In the genomic region with DNA sequence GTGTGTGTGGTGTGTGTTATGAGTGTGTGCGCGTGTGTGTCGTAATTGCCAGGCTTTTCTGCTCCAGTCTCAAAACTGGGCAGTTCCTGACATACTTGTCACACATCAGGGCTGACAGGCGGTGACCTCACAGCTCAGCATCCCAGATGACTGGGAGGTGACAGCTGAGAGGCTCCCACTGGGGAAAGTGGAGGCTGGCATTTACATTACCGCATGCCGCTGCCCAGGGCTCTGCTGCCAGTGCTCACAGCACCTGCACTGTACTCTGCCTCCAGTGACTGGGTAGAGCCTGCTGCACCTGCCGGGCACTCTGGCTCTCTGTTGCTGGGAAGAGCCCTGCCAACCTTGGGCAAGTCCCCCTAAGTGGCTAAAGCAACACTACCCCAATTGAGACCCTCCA, we compare ENCODE assay signal across 28 mouse cellular contexts. TPM values are rescaled to one million over a fixed set of nuclear protein-coding genes. Genes with fewer than 3 reads are reported as not detected.
DNase-seq lines count a peak whose midpoint lies in the region; ATAC-seq and TF ChIP-seq lines count a peak whose summit lies in the region.
"Had no signal": no experiment of that assay in that cellular context is flagged by ENCODE, and none has a peak within 500 bp of the region (broad histone marks: within the 10 kb centered on the region; RNA-seq: fewer than 3 reads in every experiment).

No protein-coding gene starts in this region.

- TF ChIP-seq CTCF in bone marrow, adult 2 months (IDR thresholded peaks at IDR 0.05; ENCODE audit: control insufficient read depth, insufficient read depth, low read length): no peak

- no peak for TF ChIP-seq POLR2A in bone marrow, adult 2 months (IDR thresholded peaks at IDR 0.05; ENCODE audit: borderline replicate concordance, control insufficient read depth, low read depth, low read length)

- no peak overlapping the region for H3K4me3 ChIP-seq in kidney, embryonic 15.5 days (replicated peaks)
- no peak overlapping the region for H3K4me3 ChIP-seq in midbrain, embryonic 13.5 days (replicated peaks)
- no peak overlapping the region for H3K4me3 ChIP-seq in midbrain, embryonic 16.5 days (ENCODE audit: low read depth, low read length)
- peak overlapping the region; percentile 49 for H3K4me3 ChIP-seq in bone marrow, adult 2 months (replicated peaks; ENCODE audit: control insufficient read depth, low read depth, low read length)
- H3K4me3 ChIP-seq: embryonic facial prominence, embryonic 15.5 days; erythroblast, embryonic 14.5 days; forebrain, embryonic 10.5 days; heart, adult 2 months; heart, embryonic 15.5 days; hindbrain, embryonic 10.5 days had no signal

- no peak for ATAC-seq in kidney, embryonic 15.5 days (replicated peaks; ENCODE audit: low FRiP score)
- no peak for ATAC-seq in midbrain, embryonic 13.5 days
- no peak for ATAC-seq in midbrain, embryonic 16.5 days
- ATAC-seq: CD4-positive, CD25-positive, alpha-beta regulatory T cell, adult 4 months; forebrain, embryonic 14.5 days had no signal

- no peak overlapping the region for H3K4me2 ChIP-seq in kidney, embryonic 15.5 days
- no peak overlapping the region for H3K4me2 ChIP-seq in midbrain, embryonic 13.5 days (replicated peaks)
- H3K4me2 ChIP-seq in midbrain, embryonic 16.5 days (ENCODE audit: low read length): no peak overlapping the region
- H3K4me2 ChIP-seq: embryonic facial prominence, embryonic 15.5 days; heart, embryonic 11.5 days; heart, embryonic 15.5 days; hindbrain, embryonic 14.5 days had no signal

- H3K9me3 ChIP-seq in kidney, embryonic 15.5 days (replicated peaks): no peaks in the 10 kb centered on the region
- H3K9me3 ChIP-seq in midbrain, embryonic 13.5 days: no peaks in the 10 kb centered on the region
- H3K9me3 ChIP-seq in midbrain, embryonic 16.5 days (replicated peaks; ENCODE audit: control insufficient read depth, low read length, poor library complexity, severe bottlenecking): no peaks in the 10 kb centered on the region
- H3K9me3 ChIP-seq: embryonic facial prominence, embryonic 15.5 days; forebrain, embryonic 10.5 days; G1E; heart, embryonic 15.5 days; hindbrain, embryonic 10.5 days had no signal

- H3K36me3 ChIP-seq in kidney, embryonic 15.5 days: no peaks in the 10 kb centered on the region
- no peaks in the 10 kb centered on the region for H3K36me3 ChIP-seq in midbrain, embryonic 13.5 days
- H3K36me3 ChIP-seq in midbrain, embryonic 16.5 days (ENCODE audit: control insufficient read depth, insufficient read depth, low read length): no peaks in the 10 kb centered on the region
- H3K36me3 ChIP-seq: embryonic facial prominence, embryonic 15.5 days; forebrain, embryonic 10.5 days; heart, embryonic 15.5 days; hindbrain, embryonic 10.5 days had no signal

- 93% methylated on average over 7 of the region's 7 CpGs for WGBS in kidney, embryonic 15.5 days
- 93% methylated on average over 7 of the region's 7 CpGs for WGBS in midbrain, embryonic 13.5 days
- WGBS in midbrain, embryonic 16.5 days: 83% methylated on average over 7 of the region's 7 CpGs
- 70% methylated on average over 7 of the region's 7 CpGs for WGBS in bone marrow, adult 2 months

- H3K27ac ChIP-seq in kidney, embryonic 15.5 days: peak overlapping the region; percentile 41; the same call in 1 of the 2 replicates
- H3K27ac ChIP-seq in midbrain, embryonic 13.5 days: no peak overlapping the region
- no peak overlapping the region for H3K27ac ChIP-seq in midbrain, embryonic 16.5 days (ENCODE audit: low read length)
- H3K27ac ChIP-seq in bone marrow, adult 2 months (ENCODE audit: control insufficient read depth, insufficient read depth, low read depth, low read length, poor library complexity): peak overlapping the region; percentile 29; the same call in 1 of the 2 replicates
- H3K27ac ChIP-seq: embryonic facial prominence, embryonic 15.5 days; forebrain, embryonic 10.5 days; heart, embryonic 15.5 days; hindbrain, embryonic 10.5 days; hindbrain, embryonic 14.5 days had no signal

- peaks cover 44% of the 10 kb centered on the region for H3K4me1 ChIP-seq in kidney, embryonic 15.5 days
- H3K4me1 ChIP-seq in midbrain, embryonic 13.5 days (replicated peaks): 0 out of 2 replicates have a peak, but pooled peaks cover 8% of the 10 kb centered on the region
- no peaks in the 10 kb centered on the region for H3K4me1 ChIP-seq in midbrain, embryonic 16.5 days (ENCODE audit: control insufficient read depth, insufficient read depth, low read length)
- peaks cover 3% of the 10 kb centered on the region for H3K4me1 ChIP-seq in bone marrow, adult 2 months (ENCODE audit: control insufficient read depth, insufficient read depth, low read length)

- H3K27me3 ChIP-seq in kidney, embryonic 15.5 days: peaks cover 8% of the 10 kb centered on the region; the same call in 1 of the 2 replicates
- 0 out of 2 replicates have a peak, but pooled peaks cover 6% of the 10 kb centered on the region for H3K27me3 ChIP-seq in midbrain, embryonic 13.5 days
- no peaks in the 10 kb centered on the region for H3K27me3 ChIP-seq in midbrain, embryonic 16.5 days (ENCODE audit: control insufficient read depth, insufficient read depth, low read depth, low read length)
- H3K27me3 ChIP-seq: embryonic facial prominence, embryonic 15.5 days had no signal

- H3K9ac ChIP-seq in kidney, embryonic 15.5 days: 0 out of 2 replicates have a peak overlapping the region, but pooled peaks have one; percentile 7
- 0 out of 2 replicates have a peak overlapping the region, but pooled peaks have one; percentile 3 for H3K9ac ChIP-seq in midbrain, embryonic 13.5 days (replicated peaks)
- H3K9ac ChIP-seq in midbrain, embryonic 16.5 days (ENCODE audit: low read depth, low read length): no peak overlapping the region
- H3K9ac ChIP-seq: embryonic facial prominence, embryonic 15.5 days; heart, embryonic 15.5 days; hindbrain, embryonic 14.5 days had no signal

- DNase-seq in kidney, postnatal 10 days: no peak
- DNase-seq in thymus, postnatal 14 days: peak; percentile 50
- no peak for DNase-seq in frontal cortex, postnatal 25 days (ENCODE audit: low spot score in 2 of 2)
- no peak for DNase-seq in retina, postnatal 1 day
- DNase-seq: adrenal gland, adult 8-10 months; adrenal gland, postnatal 36 days; B cell, adult 2 months; cerebellum, adult 11 months; cerebellum, adult 8-10 months; embryo, embryonic 11 days; gastrocnemius, postnatal 10 days; heart, adult 2 months; heart, postnatal 14 days had no signal

RNA-seq across cellular contexts. Expression of a gene that starts 40.2 kb away (rescaled TPM):
- 52.5 and 53.5 TPM in 2 replicates for polyA plus RNA-seq in kidney, embryonic 15.5 days (2015; fragmentation: Nextera tagmentation; extraction: Ambion mirVana)
- polyA plus RNA-seq in midbrain, embryonic 13.5 days (2015; fragmentation: Nextera tagmentation; extraction: Ambion mirVana): 15.0 and 18.7 TPM in 2 replicates
- 19.4 and 23.2 TPM in 2 replicates for polyA plus RNA-seq in midbrain, embryonic 16.5 days (2015; fragmentation: Nextera tagmentation; extraction: Ambion mirVana)
- polyA plus RNA-seq in bone marrow, adult 2 months (2011; ENCODE audit: insufficient read depth, insufficient read length, low replicate concordance, missing spikeins): 2.7 and 5.3 TPM in 2 replicates

RNA-seq across cellular contexts. Expression of a gene that starts 47.1 kb away (rescaled TPM):
- polyA plus RNA-seq in kidney, embryonic 15.5 days (2015; fragmentation: Nextera tagmentation; extraction: Ambion mirVana): 12.8 and 16.3 TPM in 2 replicates
- 110 and 118 TPM in 2 replicates for polyA plus RNA-seq in midbrain, embryonic 13.5 days (2015; fragmentation: Nextera tagmentation; extraction: Ambion mirVana)
- polyA plus RNA-seq in midbrain, embryonic 16.5 days (2015; fragmentation: Nextera tagmentation; extraction: Ambion mirVana): 224 and 236 TPM in 2 replicates
- 2.0 TPM in 1 of 2 replicates, not detected in the other for polyA plus RNA-seq in bone marrow, adult 2 months (2011; ENCODE audit: insufficient read depth, insufficient read length, low replicate concordance, missing spikeins)

RNA-seq across cellular contexts. Expression of a gene that starts 57.9 kb away (rescaled TPM):
- not detected in 2 replicates for polyA plus RNA-seq in kidney, embryonic 15.5 days (2015; fragmentation: Nextera tagmentation; extraction: Ambion mirVana)
- polyA plus RNA-seq in midbrain, embryonic 13.5 days (2015; fragmentation: Nextera tagmentation; extraction: Ambion mirVana): 0.48 and 0.65 TPM in 2 replicates
- not detected in 2 replicates for polyA plus RNA-seq in midbrain, embryonic 16.5 days (2015; fragmentation: Nextera tagmentation; extraction: Ambion mirVana)
- not detected in 2 replicates for polyA plus RNA-seq in bone marrow, adult 2 months (2011; ENCODE audit: insufficient read depth, insufficient read length, low replicate concordance, missing spikeins)
- polyA plus RNA-seq: CD4-positive, CD25-positive, alpha-beta regulatory T cell, adult 4 months; embryonic facial prominence, embryonic 15.5 days; erythroblast, embryonic 14.5 days; G1E; gonadal fat pad, adult 2 months; heart, adult 2 months; heart, embryonic 15.5 days; hindbrain, embryonic 14.5 days had no signal

Comparison
In these comparisons a context has a peak if more than half of its experiments do, and no peak if none do; other contexts are left out.
1. H3K27ac ChIP-seq: peak in kidney, embryonic 15.5 days (single experiment) and bone marrow, adult 2 months (single experiment); none in midbrain, embryonic 13.5 days (single experiment) and midbrain, embryonic 16.5 days (single experiment).